Mouse (Mus musculus): ENCODE results near the gene Rcn1. TPM values are rescaled to one million over a fixed set of nuclear protein-coding genes. Genes with fewer than 3 reads are reported as not detected.

Rcn1 gene
- total RNA-seq, 2 experiments from 2014 or later = 6.6 to 9.4 TPM

GRCm38 (mm10) chr2:105416660-105417348 is 17.7 kb upstream of the Rcn1 start:
- DNase-seq = no peak
- intact Hi-C loops (cut with DNase I) = no loop called here
- H3K4me3 ChIP-seq = no peak overlapping the region
- no peak for TF ChIP-seq CTCF (IDR thresholded peaks at IDR 0.05)
- H3K27ac ChIP-seq = no peak overlapping the region

- no peak for DNase-seq
- no peak overlapping the region for H3K4me3 ChIP-seq
- H3K27ac ChIP-seq = no peak overlapping the region
- intact Hi-C loops (cut with DNase I) = no loop called here
- no peak for TF ChIP-seq CTCF (IDR thresholded peaks at IDR 0.05)
These were observed 17.0 kb upstream of the Rcn1 start for GRCm38 (mm10) chr2:105416046-105416659.

- TF ChIP-seq CTCF (IDR thresholded peaks at IDR 0.05) = no peak
- intact Hi-C loops (cut with DNase I) = no loop called here
- Histone ChIP-seq H3K4me3 (no peak overlapping the region), H3K27ac (no peak overlapping the region)
- DNase-seq = no peak
These were observed 15.2 kb upstream of the Rcn1 start for GRCm38 (mm10) chr2:105414309-105414708.

DNA sequence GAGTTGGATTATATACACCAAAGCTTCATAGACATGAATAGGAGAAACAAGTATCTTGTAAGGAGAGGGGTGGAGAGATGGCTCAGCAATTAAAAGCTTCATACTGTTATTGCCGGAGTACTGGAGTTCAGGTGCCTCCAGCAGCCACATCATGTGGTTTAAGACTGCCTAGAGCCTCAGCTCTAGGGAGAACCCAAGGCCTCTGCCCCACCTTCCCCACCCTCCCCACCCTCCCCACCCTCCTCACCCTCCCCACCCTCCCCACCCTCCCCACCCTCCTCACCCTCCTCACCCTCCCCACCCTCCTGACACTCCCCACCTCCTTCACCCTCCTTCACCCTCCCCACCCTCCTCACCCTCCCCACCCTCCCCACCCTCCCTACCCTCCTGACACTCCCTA is 10.1 kb upstream of the Rcn1 start:
- Histone ChIP-seq H3K27ac (no peak overlapping the region), H3K4me3 (no peak overlapping the region)
- no peak for TF ChIP-seq CTCF (IDR thresholded peaks at IDR 0.05)
- intact Hi-C loops (cut with DNase I) = no loop called here
- DNase-seq = no peak

- no peak overlapping the region for H3K4me3 ChIP-seq
- no peak overlapping the region; the same call in 1 of the 2 replicates for H3K27ac ChIP-seq
- no peak for TF ChIP-seq CTCF (IDR thresholded peaks at IDR 0.05)
- intact Hi-C loops (cut with DNase I) = no loop called here
- peak; percentile 81 for DNase-seq
These were observed 9.4 kb upstream of the Rcn1 start for GRCm38 (mm10) chr2:105408511-105408910.

DNA sequence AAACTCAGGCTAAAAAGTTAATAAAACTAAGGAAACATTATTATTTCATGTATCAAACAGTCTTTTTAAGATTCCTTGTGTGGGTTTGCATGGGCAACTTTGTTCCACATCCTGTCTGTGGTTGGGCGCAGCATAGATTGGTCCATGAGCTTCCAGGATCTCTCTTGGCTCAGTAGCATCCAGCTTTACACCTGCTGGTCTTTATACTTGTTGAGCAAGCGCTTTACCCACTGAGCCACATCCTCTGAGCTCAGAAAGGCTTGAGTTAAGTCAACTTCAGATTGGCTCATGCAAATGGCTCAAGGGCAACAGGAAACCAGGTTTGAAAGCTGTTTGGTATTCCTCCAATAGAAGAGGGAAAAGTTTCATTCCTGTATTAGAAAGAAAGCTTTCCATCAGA is 3.1 kb upstream of the Rcn1 start:
- DNase-seq = no peak
- H3K4me3 ChIP-seq = no peak overlapping the region
- no peak overlapping the region for H3K27ac ChIP-seq
- TF ChIP-seq CTCF (IDR thresholded peaks at IDR 0.05) = no peak
- intact Hi-C loops (cut with DNase I) = no loop called here

GRCm38 (mm10) chr2:105400558-105400957 is 1.4 kb upstream of the Rcn1 start:
- intact Hi-C loops (cut with DNase I) = no loop called here
- H3K27ac ChIP-seq = no peak overlapping the region
- TF ChIP-seq CTCF (IDR thresholded peaks at IDR 0.05) = no peak
- DNase-seq = no peak
- no peak overlapping the region for H3K4me3 ChIP-seq

- DNase-seq = peak; percentile 66
- intact Hi-C loops (cut with DNase I) = no loop called here
These were observed 459 bp downstream of the Rcn1 start for GRCm38 (mm10) chr2:105398636-105399084.

DNA sequence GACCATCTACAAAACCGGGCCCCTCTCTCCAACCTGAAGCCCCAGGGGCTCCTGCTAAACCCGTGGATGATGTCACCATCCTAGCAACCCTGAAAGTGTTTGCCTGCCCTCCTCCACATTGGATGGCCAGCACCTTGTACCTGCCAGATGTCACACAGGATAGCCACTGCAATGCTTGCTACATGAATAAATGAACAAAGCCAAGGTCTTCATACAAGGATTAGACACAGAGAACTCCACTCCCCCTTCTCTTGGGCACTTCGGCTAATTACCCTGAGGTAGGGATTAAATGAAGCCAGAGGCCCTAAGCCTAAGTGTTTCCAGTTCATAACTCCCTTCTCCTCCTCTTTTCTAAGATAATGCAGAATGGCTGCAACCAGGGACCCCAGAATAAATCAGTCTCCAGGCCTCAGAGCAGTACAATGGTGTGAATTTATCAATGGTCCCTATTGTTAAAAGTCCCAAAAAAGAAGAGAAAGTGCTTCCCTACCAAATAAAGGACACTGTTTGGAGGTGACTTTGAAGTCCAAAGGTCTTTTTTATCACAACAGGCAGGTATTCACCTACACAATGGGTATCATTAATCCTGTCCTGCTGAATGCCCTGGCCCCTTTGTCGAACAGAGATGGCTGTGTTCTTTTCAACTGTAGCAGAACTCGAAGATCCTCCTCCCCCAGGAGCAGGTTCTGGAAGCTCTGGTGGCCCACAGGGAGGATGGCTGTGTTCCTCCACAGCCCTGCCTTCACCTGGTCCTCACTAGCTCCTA is 1.5 kb downstream of the Rcn1 start:
- H3K4me3 ChIP-seq = peak overlapping the region; percentile 94
- intact Hi-C loops (cut with DNase I) = no loop called here
- H3K27ac ChIP-seq = peak overlapping the region; percentile 88
- no peak for TF ChIP-seq CTCF (IDR thresholded peaks at IDR 0.05)
- no peak for DNase-seq

More at GRCm38 (mm10) chr2:105398636-105399084, 459 bp downstream of the Rcn1 start:
- Histone ChIP-seq H3K27ac (peak overlapping the region; percentile 88), H3K4me3 (peak overlapping the region; percentile 94)
- TF ChIP-seq CTCF (IDR thresholded peaks at IDR 0.05) = no peak

- TF ChIP-seq CTCF (IDR thresholded peaks at IDR 0.05) = no peak
- Histone ChIP-seq H3K4me3 (no peak overlapping the region), H3K27ac (no peak overlapping the region)
- intact Hi-C loops (cut with DNase I) = no loop called here
- DNase-seq = no peak
These were observed 3.1 kb downstream of the Rcn1 start for GRCm38 (mm10) chr2:105396066-105396465.

DNA sequence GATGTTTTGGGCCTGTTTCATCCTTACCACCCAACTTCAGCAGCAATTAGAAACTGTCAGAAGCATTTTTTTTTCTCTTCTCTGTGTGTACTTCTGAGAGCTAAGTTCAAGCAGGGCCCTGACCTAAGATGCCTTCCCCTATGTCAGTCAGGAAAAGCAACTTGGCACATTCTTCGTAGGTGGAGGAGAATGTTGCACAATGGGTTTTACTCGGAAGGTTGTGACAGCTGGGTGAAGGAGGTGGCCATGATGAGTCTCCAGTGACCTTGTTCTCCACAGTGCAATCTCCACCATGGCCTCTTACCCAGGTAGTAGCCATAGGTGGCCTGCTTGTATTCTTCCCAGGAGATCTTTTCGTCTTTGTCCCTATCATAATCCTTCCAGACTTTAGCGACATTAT is 4.7 kb downstream of the Rcn1 start:
- H3K4me3 ChIP-seq = no peak overlapping the region
- intact Hi-C loops (cut with DNase I) = no loop called here
- H3K27ac ChIP-seq = no peak overlapping the region
- no peak for DNase-seq
- TF ChIP-seq CTCF (IDR thresholded peaks at IDR 0.05) = no peak

DNA sequence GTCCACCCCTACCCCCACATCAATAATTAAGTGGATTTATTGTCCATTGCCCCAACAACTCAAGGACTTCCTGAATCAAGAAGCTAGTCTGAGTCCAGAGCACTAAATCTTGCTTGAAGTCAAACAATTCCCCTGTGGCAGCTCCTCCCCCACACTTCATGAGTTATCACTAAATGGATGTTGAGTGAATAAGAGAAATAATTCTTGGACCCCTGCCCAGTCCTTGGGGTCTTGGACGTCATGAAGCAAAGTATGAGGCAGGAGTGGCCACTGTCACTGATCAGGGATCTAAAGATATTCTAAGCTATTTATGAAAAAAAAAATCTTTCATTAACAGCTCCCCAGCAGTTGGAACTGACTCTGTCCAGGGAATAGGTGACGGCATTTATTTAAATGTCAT is 6.6 kb downstream of the Rcn1 start:
- no peak for TF ChIP-seq CTCF (IDR thresholded peaks at IDR 0.05)
- Histone ChIP-seq H3K4me3 (no peak overlapping the region), H3K27ac (no peak overlapping the region)
- intact Hi-C loops (cut with DNase I) = no loop called here
- no peak for DNase-seq

GRCm38 (mm10) chr2:105391414-105391784 is 7.7 kb downstream of the Rcn1 start:
- Histone ChIP-seq H3K4me3 (no peak overlapping the region), H3K27ac (no peak overlapping the region)
- no peak for TF ChIP-seq CTCF (IDR thresholded peaks at IDR 0.05)
- no peak for DNase-seq
- intact Hi-C loops (cut with DNase I) = no loop called here

Measured in gastrocnemius, adult 2 months (tissue).